Mouse (Mus musculus) C2C12 (cell line): ENCODE data around the gene Tbc1d30.

Experiments used
- CEBPB ChIP-seq: IDR thresholded peaks from one replicate; pipeline ENCODE4 v1.6.1; 2011; ENCODE audit warnings: low read depth, mild to moderate bottlenecking, control low read depth, moderate library complexity
- CTCF ChIP-seq: IDR thresholded peaks from one replicate; pipeline ENCODE4 v1.5.1; 2011; ENCODE audit not compliant: control insufficient read depth, insufficient read depth, insufficient read length
- FOSL1 ChIP-seq: IDR thresholded peaks from one replicate; pipeline ENCODE4 v1.8.0; 2011; ENCODE audit warnings: mild to moderate bottlenecking, low read length; ENCODE audit not compliant: poor library complexity, insufficient read depth, severe bottlenecking
- MAX ChIP-seq: IDR thresholded peaks from one replicate; pipeline ENCODE4 v1.6.1; 2011; ENCODE audit warnings: mild to moderate bottlenecking, control low read depth
- MYOD1 ChIP-seq: IDR thresholded peaks from one replicate; pipeline ENCODE4 v1.6.1; 2011; ENCODE audit warnings: low read depth; ENCODE audit not compliant: control insufficient read depth, insufficient read length
- MYOG ChIP-seq: IDR thresholded peaks from one replicate; pipeline ENCODE4 v1.6.1; 2011; ENCODE audit not compliant: control insufficient read depth, insufficient read length; ENCODE audit errors: extremely low read depth
- USF1 ChIP-seq: IDR thresholded peaks from one replicate; pipeline ENCODE4 v1.6.1; 2011; ENCODE audit warnings: low read depth, mild to moderate bottlenecking, control low read depth, moderate library complexity

DNA sequence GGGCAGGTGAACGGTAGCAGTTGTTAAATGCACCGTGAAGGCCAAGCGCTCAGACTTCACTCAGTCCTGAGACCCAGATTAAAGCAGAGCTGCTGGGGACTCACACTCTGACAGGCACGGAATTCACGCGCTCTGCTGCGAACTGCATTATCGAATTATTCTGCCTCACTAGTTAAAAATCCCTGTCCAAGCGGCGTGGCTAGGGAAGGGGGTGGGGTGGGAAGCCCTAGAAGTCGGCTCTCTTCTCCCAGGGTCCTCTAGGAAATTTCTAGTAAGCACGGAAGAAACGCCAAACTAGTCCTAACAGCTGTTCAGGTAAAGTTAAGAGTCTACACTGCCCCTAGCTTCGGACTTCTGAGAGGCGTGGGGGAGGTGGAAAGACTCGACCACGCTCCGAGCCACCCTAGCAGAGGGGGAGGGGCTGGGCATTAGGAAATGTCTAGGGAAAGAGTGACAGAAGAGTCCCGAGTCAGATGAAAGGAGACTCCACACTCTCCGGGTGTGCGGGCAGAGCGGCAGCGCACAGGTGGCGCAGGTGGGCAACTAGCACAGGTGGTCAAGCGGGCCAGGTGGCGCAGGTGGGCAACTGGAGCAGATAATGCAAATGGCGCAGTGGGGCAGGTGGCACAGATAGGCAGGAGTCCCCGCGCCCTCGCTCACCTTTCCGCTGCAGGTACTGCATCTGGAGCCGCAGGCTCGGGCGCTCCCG, 567 bp downstream of the Tbc1d30 start:
- TF ChIP-seq CTCF (no peak), MAX (no peak), USF1 (no peak), MYOD1 (no peak), CEBPB (no peak), MYOG (no peak), FOSL1 (no peak)
